Mouse (Mus musculus) cerebellum, adult 2 months (tissue): ENCODE results near the gene Mycbp2. TPM values are rescaled to one million over a fixed set of nuclear protein-coding genes. Genes with fewer than 3 reads are reported as not detected.

ENCODE experiments used
- DNase-seq, 2 experiments: peaks; one replicate each; pipeline ENCODE4 v3.0.0; 2021
- H3K27ac ChIP-seq: fragments of 200-500 bp; 2 replicates; pipeline ENCODE4 v1.5.1; 2012; ENCODE audit warnings: low read length, control low read depth, inconsistent platforms; ENCODE audit not compliant: insufficient read depth
- H3K27me3 ChIP-seq: fragments of 200-500 bp; 2 replicates; pipeline ENCODE4 v1.6.1; 2012; ENCODE audit warnings: inconsistent platforms, mild to moderate bottlenecking, low read length, moderate library complexity; ENCODE audit not compliant: control insufficient read depth, insufficient read depth
- H3K4me1 ChIP-seq: fragments of 200-500 bp; 2 replicates; pipeline ENCODE4 v1.6.1; 2011; ENCODE audit warnings: low read length; ENCODE audit not compliant: control insufficient read depth, insufficient read depth
- H3K4me3 ChIP-seq: fragments of 200-500 bp; replicated peaks from 2 replicates; pipeline ENCODE3; 2011; ENCODE audit warnings: mild to moderate bottlenecking, low read depth, low read length, control low read depth; ENCODE audit not compliant: insufficient read depth
- CTCF ChIP-seq: fragments of 200-500 bp; IDR thresholded peaks from 2 replicates; pipeline ENCODE4 v1.5.1; 2011; ENCODE audit warnings: low read depth, mild to moderate bottlenecking, control low read depth, low read length, moderate library complexity, borderline replicate concordance; ENCODE audit not compliant: insufficient read depth
- POLR2A ChIP-seq: fragments of 200-500 bp; IDR thresholded peaks from 2 replicates; pipeline ENCODE4 v1.6.1; 2011; ENCODE audit warnings: low read length, control low read depth, borderline replicate concordance; ENCODE audit not compliant: insufficient read depth
- WGBS: fragments of 180-500 bp; shearing (Covaris S2); methylation state at CpG from one replicate; pipeline ENCODE4 v1.1.7; 2018; 5-methylcytosine and 5-hydroxymethylcytosine counted together
- polyA plus RNA-seq: library from polyadenylated mRNA; depleted of rRNA; stranded (reverse); fragments of >200 nt; gene quantifications from 2 replicates; pipeline ENCODE4 v1.2.3, GENCODE M21; 2012

The Mycbp2 gene
- polyA plus RNA-seq, 1 experiment, result 147 TPM

DNA sequence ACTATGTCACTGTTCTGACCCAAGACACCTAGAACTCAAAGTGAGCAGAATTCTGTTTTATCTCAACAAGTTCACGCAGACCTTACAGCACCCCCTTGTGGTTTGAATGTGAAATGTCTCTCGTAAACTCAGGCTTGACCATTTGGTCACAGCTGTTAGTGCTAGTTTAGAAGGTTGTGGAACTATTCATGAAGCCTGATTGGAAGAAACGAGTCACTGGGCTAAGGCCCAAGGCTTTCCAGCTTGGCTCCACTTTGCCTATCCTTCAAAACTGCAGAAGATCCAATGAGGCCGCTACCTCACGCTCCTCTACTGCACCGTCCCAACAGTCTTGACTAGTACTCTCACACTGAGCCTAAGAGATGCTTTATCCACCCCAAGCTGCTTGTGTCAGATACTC is 258.0 kb downstream of the Mycbp2 start:
- peaks cover 6% of the 10 kb centered on the region; the same call in 1 of the 2 replicates for H3K4me1 ChIP-seq
- H3K27me3 ChIP-seq, result no peaks in the 10 kb centered on the region
- TF ChIP-seq CTCF, result peak; percentile 42; the same call in 1 of the 2 replicates
- TF ChIP-seq POLR2A, result no peak
- no peak overlapping the region for H3K4me3 ChIP-seq
- 54% methylated on average over 6 of the region's 6 CpGs for WGBS
- DNase-seq, result peak; percentile 60 to 61
- H3K27ac ChIP-seq, result no peak overlapping the region

- TF ChIP-seq CTCF (no peak), POLR2A (no peak)
- H3K4me3 ChIP-seq, result no peak overlapping the region
- no peak for DNase-seq
- H3K27me3 ChIP-seq, result no peaks in the 10 kb centered on the region
- H3K27ac ChIP-seq, result no peak overlapping the region
- 77% methylated on average over 5 of the region's 5 CpGs for WGBS
- H3K4me1 ChIP-seq, result peaks cover 6% of the 10 kb centered on the region; the same call in 1 of the 2 replicates
Measured at GRCm38 (mm10) chr14:103087846-103088245, 258.8 kb downstream of the Mycbp2 start.

DNA sequence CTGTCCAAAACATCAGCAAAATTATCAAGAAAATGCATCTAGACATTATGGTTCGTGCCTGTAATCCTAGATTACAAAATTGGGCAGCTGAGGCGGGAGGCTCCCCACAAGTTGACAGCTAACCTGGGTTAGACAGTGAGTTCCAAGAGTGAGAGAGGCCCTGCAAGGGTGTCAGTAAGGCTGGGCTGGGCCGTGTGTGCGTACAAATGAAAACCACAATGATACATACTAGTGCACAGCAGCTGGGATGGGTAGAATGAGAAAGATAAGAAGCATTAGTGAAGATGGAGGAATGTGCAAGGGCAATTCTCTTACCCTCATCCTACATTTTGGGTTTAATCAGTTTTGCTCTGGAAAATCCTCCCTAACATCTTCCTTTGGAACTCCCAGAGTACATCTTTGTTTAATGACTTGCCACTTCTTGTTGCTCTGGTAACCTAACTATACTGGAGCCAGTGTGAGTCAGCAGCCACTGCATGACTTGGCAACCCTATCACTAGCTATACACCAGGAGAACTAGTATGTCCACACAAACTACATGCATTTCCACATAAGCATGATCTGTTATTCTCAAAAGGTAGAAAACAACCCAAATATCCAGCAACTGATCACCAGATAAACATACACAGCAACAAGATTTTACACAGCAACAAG is 259.8 kb downstream of the Mycbp2 start:
- no peak for TF ChIP-seq POLR2A
- no peak for TF ChIP-seq CTCF
- H3K4me1 ChIP-seq, result peaks cover 6% of the 10 kb centered on the region; the same call in 1 of the 2 replicates
- no peak overlapping the region for H3K4me3 ChIP-seq
- H3K27ac ChIP-seq, result no peak overlapping the region
- WGBS, result 84% methylated on average over 4 of the region's 4 CpGs
- no peak for DNase-seq
- H3K27me3 ChIP-seq, result no peaks in the 10 kb centered on the region

DNA sequence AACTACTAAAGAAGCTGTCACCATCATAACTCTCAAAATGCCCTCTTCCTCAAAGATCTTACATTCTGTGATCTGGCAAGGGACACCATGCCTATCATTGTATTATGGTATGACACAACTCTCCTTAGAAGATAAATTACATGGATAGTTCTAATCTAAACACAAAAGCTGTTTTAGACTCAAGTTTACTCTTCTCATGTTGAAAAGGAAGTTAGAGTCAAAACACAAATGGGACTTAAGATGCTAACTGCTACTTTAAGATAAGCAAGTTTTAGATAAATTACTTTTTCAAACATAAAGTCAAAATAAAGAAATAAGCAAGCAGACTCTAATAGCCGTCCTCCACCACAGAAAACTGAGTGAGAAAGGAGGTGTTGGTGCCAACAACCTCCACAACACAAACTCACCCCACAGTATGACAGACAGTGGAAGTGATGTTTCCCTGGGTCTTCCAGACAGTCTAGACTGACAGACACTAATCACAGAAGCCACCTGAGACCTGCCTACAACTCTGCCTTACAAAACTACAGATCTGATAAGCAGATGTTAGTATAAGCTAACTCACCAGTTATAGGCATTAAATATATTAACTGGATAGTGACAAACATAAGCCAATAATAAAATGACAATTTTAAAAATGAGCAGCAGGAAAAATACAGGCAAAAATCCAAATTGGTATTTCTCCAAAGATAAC is 260.6 kb downstream of the Mycbp2 start:
- Histone ChIP-seq H3K4me1 (peaks cover 6% of the 10 kb centered on the region; the same call in 1 of the 2 replicates), H3K27me3 (no peaks in the 10 kb centered on the region), H3K4me3 (no peak overlapping the region), H3K27ac (no peak overlapping the region)
- DNase-seq, result no peak
- TF ChIP-seq CTCF, result no peak
- TF ChIP-seq POLR2A, result no peak
- 19% methylated on average over 1 of the region's 1 CpGs for WGBS

DNA sequence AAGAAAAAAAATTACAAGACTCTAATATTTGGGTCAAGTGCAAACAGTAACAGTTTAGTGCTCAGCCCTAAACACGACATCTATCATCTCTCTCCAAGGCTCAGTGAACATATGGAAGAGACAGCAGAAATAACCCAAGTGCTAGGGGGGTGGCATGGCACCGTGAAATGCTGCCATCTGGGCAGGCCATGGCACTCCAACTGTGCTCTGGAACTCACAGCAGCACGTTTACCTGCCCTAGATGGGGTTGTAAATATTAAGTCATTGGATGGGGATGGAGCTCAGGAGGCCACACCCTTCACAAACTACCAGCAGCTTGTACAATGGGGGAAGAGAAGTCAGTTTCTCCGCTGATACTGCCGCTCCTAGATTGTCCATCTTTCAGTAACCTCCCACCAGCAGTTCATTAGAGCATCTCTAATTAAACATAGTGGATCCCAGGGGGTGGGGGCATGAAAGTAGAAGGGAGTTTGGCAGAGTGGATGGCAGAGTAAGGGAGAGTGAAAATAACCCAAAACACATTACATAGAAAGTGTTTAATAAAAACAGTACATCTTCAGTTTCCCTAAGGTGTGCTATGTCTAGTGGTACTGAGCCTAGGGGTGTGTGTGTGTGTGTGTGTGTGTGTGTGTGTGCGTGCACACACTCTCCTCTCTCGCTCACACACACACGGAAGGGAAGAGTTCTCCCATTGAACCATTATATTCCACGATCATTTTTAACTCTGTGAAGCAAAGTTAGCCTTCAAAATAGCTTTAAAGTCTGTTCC is 267.2 kb downstream of the Mycbp2 start:
- Histone ChIP-seq H3K4me3 (no peak overlapping the region), H3K27ac (peak overlapping the region; percentile 12; the same call in 1 of the 2 replicates), H3K4me1 (peaks cover 19% of the 10 kb centered on the region), H3K27me3 (no peaks in the 10 kb centered on the region)
- peak; percentile 86 to 93 for DNase-seq
- WGBS, result 22% methylated on average over 9 of the region's 9 CpGs
- no peak for TF ChIP-seq CTCF
- no peak for TF ChIP-seq POLR2A

DNA sequence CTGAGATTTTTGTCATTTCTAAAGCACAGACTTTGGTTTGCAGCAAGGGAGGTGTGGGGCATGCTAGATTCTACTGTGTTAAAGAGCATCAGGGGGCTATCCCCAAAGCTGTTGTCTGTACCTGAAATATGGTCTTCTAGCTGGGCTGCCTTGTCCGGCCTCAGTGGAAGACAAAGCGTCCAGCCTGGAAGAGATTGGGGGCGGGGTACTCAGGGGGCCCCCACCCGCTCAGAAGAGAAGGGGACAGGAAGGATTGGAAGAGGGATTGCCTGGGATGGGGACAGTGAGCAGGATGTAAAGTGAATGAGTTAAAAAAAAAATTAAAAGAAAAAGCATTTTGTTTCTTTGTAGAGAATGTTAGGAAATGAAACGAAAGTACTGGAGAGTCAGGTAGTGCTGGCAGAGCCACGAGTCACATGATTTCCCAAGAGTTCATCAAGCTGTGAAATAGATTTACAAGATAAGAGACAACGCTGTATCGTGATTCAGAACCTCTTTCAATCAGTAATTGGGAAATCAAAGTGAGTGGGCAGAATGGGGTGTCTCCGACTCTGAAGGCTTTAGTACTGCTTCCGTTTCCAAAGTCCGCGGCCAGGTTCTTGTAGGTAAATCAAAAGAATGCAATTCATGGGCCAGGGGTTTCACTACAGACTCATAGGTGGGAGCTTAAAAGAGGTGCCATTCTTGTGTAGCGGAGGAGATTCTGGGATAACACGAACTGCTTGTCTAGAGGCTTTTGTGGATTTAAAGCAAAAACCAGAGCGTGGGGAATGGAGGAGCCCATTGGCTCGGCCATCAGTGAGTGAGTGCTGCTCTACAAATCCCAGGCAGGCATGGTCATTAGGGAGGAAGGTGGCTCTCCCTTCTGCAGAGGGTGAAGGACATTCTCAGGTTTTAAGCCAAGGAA is 268.4 kb downstream of the Mycbp2 start:
- TF ChIP-seq POLR2A (no peak), CTCF (no peak)
- DNase-seq, result peak; percentile 47 to 49
- peaks cover 20% of the 10 kb centered on the region for H3K4me1 ChIP-seq
- 48% methylated on average over 16 of the region's 16 CpGs for WGBS
- H3K27me3 ChIP-seq, result no peaks in the 10 kb centered on the region
- H3K4me3 ChIP-seq, result peak overlapping the region; percentile 9
- peak overlapping the region; percentile 92 for H3K27ac ChIP-seq

DNA sequence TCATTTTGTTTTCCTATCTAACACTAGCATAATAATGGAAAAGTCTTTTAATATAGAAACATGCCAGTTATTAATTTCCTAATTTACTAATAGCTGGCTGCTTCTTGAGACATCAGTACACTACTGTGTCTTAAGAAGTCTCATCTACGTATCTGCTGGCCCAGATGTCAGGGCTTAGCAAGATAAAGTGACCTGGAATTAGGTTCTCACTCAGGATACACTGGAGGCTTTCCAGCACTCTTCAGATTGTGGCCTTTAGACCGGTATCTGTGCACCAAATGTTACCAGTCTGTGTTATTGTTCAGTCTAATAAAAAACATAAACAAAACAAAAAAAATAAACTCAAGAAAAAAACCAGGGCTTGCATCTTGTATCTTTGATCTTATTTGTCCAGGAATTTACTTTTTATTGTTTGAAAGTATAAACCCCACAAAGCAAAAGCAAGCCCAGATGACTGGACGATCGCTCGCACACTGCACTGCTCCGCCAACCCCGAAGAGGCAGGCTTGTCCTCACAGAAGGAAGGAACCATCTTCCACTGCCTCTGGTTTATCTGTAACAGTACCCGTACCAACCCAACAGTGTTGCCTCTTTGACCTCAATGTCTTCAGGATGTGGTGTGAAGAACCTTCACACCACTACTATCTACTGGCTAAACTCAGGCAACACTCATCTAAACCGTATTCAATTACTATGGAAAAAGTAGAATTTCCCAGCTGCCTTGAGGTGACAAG is 269.2 kb downstream of the Mycbp2 start:
- H3K27ac ChIP-seq, result peak overlapping the region; percentile 92
- H3K4me1 ChIP-seq, result peaks cover 25% of the 10 kb centered on the region
- H3K27me3 ChIP-seq, result no peaks in the 10 kb centered on the region
- H3K4me3 ChIP-seq, result no peak overlapping the region
- DNase-seq, result no peak
- 68% methylated on average over 9 of the region's 9 CpGs for WGBS
- TF ChIP-seq POLR2A (no peak), CTCF (no peak)
